Mouse (Mus musculus) ovary, postnatal 36 days (tissue): ENCODE measurements around the gene Fyb2.

Source experiments
- DNase-seq: peaks from one replicate; pipeline ENCODE4 v3.0.0; 2022; ENCODE audit warnings: low spot score, mixed read lengths

The Fyb2 gene

DNA sequence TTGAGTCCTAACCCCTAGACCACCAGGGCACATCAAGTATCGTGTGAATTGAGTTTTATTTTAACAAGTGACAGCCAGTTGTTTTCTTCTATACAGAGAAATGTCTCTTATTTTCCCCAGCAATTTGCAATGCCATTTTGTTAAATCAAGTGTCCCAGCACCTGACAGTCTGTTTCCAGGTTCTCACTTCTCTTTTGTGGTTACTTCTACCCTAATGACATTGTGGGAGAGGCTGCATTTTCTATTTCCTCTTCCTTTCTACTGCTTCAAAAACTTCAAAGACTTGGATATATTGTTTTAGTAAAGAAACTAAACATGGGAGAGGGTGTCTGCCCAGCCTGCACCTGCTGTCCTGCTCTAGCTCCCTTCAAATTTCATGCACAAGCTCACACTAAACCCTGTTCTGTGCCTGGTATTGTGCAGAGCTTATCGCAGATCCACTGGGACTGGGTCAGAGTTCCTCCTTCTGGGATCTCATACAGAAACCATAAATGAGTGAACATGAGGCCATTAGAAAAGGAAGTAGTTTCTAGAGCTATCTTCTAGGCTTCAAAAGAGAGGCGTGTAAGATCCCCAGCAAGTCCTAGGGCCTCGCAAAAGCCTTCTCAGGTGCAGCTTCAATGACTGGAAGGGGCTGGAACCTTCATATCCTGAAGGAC lies 94.2 kb downstream of the Fyb2 start:
- DNase-seq = no peak

DNA sequence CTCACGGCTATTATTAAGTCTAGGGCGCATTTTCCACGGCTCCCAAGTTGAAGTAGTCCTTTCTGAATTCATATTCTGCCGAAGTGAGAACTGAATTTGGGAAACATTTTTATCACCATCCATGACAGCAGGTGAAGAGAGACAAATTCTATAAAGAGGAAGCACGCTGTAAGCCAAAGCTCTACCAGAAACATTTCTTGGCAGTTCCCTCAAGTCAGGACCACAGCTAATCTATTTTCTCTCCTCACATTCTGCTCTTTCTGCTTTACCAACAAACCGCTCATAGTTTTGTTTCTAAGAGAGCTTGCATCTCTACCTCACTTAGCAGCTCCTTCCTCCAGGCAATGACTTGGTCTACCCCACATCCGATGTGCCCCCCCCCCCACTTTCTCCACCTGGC lies 100.5 kb downstream of the Fyb2 start:
- no peak for DNase-seq

DNA sequence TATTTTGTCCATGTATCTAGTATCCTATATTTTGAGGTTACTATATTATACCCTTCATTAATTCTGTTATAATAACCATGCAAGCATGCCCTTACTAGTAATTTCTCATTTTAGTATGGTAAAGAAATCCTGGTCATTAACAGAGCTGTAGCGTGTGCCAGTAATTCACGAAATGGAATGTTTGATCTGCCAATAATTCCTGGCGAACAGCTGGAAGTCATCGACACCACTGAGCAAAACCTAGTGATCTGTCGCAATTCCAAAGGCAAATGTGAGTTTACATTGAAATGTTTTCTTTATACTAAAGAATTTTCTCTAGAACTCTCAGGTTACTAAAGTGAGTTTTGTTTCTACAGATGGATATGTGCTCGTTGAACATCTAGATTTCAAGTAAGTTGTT lies 102.2 kb downstream of the Fyb2 start:
- no peak for DNase-seq

DNA sequence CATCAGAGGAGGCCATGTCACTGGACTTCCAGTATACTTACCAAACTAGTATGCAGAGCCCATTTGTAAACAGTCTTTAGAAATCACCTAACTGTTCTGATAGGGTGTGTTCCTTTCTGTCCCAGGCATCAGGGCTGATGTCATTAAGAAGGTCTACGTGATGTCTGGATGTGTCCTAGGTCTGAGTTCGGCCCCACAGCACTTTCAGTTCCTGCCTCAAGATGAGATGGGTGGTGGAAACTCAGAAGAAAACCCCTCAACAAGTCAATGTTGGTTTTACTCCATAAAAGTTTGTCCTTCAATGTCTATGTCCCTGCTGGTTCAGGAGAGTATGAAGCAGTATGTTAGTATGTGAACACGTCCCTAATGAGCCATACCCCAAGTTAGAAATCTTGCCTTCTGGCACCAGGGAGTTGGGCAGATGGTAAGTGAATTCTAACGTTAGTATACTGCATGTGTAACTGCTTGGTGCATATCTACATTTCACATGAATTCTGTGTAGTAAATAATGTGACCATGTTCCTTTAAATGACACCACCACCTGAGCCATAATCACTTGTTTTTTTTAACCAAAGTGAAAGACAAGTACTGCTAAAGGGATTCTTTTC lies 102.9 kb downstream of the Fyb2 start:
- DNase-seq = no peak

DNA sequence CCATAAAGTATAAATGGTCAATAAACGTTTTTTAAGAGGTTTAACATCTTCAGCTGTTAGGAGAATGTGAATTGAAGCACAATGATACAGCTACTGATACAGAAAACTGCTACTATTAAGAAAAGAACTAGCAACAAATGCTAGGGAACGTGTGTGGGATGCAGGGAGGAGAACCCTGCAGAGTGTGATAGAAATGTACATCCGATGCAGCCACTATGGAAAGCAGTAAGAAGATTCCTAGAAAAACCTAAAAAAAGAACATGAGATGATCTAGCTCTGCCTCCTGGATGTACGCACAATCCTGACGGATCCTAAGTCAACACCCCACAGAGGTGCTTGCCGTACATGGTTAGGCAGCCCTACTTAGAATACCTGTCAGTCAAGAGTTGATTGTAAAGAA lies 114.0 kb downstream of the Fyb2 start:
- DNase-seq = no peak

DNA sequence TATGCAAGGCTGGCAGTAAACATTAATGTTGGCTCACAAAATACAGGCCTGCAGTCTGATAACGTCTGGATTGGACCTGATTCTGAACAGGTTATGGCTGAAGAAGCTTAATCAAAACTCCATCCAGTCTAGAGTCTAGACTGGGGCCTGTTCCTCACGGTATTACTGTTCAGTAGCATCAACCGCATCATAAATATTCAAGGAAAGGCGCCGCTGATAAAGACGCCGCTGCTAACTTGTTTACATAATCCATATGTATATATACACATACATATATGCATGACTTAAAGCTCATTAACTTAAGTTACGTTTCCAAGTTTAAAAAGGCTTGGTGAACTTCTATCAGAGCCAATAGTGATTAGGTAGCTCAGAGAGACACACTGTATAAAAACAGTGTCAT lies 117.8 kb downstream of the Fyb2 start:
- DNase-seq = no peak

DNA sequence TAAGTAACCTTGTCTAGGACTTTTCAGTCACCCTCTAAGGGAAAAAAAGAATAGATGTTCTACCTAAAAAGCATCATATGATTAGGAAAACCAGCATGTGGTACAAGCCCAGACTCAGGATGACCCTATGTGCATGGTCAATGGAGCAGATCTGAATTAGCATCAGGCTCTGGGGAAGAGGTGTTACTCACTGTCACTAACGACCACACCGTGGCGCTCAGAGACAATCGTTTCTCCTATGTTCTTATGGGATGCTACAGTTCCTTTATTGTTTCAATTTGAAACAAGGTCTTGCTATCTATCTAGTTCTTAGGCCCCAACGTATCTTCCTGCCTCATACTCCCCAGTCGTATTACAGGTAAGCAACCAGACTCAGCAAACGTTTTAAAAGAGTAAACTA lies 119.9 kb downstream of the Fyb2 start:
- no peak for DNase-seq

DNA sequence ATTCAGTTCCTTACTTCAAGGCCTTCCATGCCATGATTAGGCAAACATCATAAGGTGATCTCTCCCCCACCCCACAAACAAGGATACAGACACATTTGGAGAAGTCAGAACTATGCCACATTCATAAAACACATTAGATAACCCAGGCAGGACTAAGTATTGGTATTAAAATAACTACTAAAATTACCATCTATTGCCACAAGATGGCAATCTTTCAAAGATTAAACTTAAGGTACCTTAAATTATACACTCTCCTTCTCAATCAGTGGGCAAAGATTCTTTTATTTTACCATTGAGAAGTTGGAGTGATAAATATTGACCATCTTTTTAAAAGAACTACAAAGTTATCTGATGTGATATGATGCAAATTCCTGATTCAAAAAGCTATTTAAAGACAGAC lies 121.0 kb downstream of the Fyb2 start:
- DNase-seq = no peak

DNA sequence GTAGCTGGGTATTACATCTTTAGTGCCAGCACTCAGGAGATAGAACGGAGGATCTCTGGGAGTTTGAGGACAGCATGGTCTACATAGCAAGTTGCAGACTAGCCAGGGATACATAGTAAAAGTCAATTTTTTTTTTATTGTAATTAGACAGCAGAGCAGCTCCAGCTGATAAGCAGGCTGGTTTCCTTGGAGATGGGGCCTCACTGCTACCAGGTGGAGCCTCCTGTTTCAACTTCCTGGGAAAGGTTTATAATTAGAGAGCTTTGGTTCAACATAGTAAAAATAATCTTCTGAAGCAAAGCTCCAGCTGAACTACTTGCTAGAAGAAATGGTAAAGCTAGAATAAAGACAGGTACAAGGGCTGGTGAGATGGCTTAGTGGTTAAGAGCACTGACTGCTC lies 136.8 kb downstream of the Fyb2 start:
- DNase-seq = no peak

DNA sequence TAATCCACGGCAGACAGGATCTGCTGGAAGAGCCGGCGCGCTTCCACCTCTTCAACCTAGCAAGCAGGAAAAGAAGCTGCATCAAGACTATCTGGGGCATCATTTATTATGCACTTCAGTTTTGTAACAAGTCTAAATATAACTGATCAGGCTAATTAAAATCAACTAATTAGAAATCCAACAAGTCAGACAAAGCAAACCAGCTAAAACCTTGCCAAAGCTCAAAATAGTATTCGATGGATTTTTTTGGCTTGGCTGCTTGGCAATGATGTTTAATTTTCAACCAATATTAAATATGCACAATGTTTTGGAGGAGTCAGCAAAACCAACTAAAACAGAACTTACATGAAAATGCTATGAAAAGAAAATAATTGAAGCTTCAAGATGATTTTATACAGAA lies 138.0 kb downstream of the Fyb2 start:
- DNase-seq = no peak
